Mouse (Mus musculus): ENCODE results near the gene Gm11172. TPM values are rescaled to one million over a fixed set of nuclear protein-coding genes. Genes with fewer than 3 reads are reported as not detected.
A peak's percentile ranks its signal among the peaks of the same experiment; 100 is the strongest.

Gene Gm11172
- polyA plus RNA-seq, 1 experiment from 2014 or later, result not detected

- no peaks in the 10 kb centered on the region for H3K9me3 ChIP-seq
- H3K9ac ChIP-seq, result no peak overlapping the region
- no peaks in the 10 kb centered on the region for H3K4me1 ChIP-seq (replicated peaks)
- no peak overlapping the region for H3K27ac ChIP-seq
- no peak for ATAC-seq (ENCODE audit: low FRiP score)
- no peak overlapping the region for H3K4me3 ChIP-seq
- H3K27me3 ChIP-seq, result no peaks in the 10 kb centered on the region
- H3K36me3 ChIP-seq, result no peaks in the 10 kb centered on the region
- no peak overlapping the region for H3K4me2 ChIP-seq
- 71% methylated on average over 3 of the region's 3 CpGs for WGBS
Measured at GRCm38 (mm10) chr16:10819966-10820365, 7.3 kb downstream of the Gm11172 start.

- H3K4me3 ChIP-seq, result no peak overlapping the region
- no peak overlapping the region for H3K27ac ChIP-seq
- H3K4me2 ChIP-seq, result no peak overlapping the region
- no peaks in the 10 kb centered on the region for H3K27me3 ChIP-seq
- no peaks in the 10 kb centered on the region for H3K4me1 ChIP-seq (replicated peaks)
- no peak for ATAC-seq (ENCODE audit: low FRiP score)
- H3K9me3 ChIP-seq, result no peaks in the 10 kb centered on the region
- no peak overlapping the region for H3K9ac ChIP-seq
- 69% methylated on average over 4 of the region's 4 CpGs for WGBS
- no peaks in the 10 kb centered on the region for H3K36me3 ChIP-seq
Measured at GRCm38 (mm10) chr16:10821387-10821786, 8.7 kb downstream of the Gm11172 start.

GRCm38 (mm10) chr16:10824536-10824935, 11.8 kb downstream of the Gm11172 start:
- Histone ChIP-seq H3K4me2 (no peak overlapping the region), H3K9me3 (no peaks in the 10 kb centered on the region), H3K9ac (no peak overlapping the region), H3K4me1 (replicated peaks) (no peaks in the 10 kb centered on the region), H3K4me3 (no peak overlapping the region), H3K27me3 (no peaks in the 10 kb centered on the region), H3K36me3 (no peaks in the 10 kb centered on the region), H3K27ac (no peak overlapping the region)
- ATAC-seq (ENCODE audit: low FRiP score), result no peak
- WGBS, result 86% methylated on average over 1 of the region's 1 CpGs

- no peak for ATAC-seq (ENCODE audit: low FRiP score)
- no peak overlapping the region for H3K4me3 ChIP-seq
- no peaks in the 10 kb centered on the region for H3K4me1 ChIP-seq (replicated peaks)
- no peak overlapping the region for H3K4me2 ChIP-seq
- no peak overlapping the region for H3K9ac ChIP-seq
- 93% methylated on average over 4 of the region's 4 CpGs for WGBS
- H3K27ac ChIP-seq, result no peak overlapping the region
- no peaks in the 10 kb centered on the region for H3K36me3 ChIP-seq
- no peaks in the 10 kb centered on the region for H3K9me3 ChIP-seq
- H3K27me3 ChIP-seq, result no peaks in the 10 kb centered on the region
Measured at GRCm38 (mm10) chr16:10825840-10826239, 13.1 kb downstream of the Gm11172 start.

GRCm38 (mm10) chr16:10827269-10827668, 14.6 kb downstream of the Gm11172 start:
- no peak overlapping the region for H3K4me2 ChIP-seq
- H3K4me3 ChIP-seq, result no peak overlapping the region
- no peak overlapping the region for H3K9ac ChIP-seq
- WGBS, result 93% methylated on average over 9 of the region's 9 CpGs
- no peaks in the 10 kb centered on the region for H3K27me3 ChIP-seq
- no peak overlapping the region for H3K27ac ChIP-seq
- H3K4me1 ChIP-seq (replicated peaks), result no peaks in the 10 kb centered on the region
- no peak for ATAC-seq (ENCODE audit: low FRiP score)
- no peaks in the 10 kb centered on the region for H3K36me3 ChIP-seq
- no peaks in the 10 kb centered on the region for H3K9me3 ChIP-seq

- Histone ChIP-seq H3K4me2 (no peak overlapping the region), H3K36me3 (no peaks in the 10 kb centered on the region), H3K4me1 (replicated peaks) (no peaks in the 10 kb centered on the region), H3K4me3 (no peak overlapping the region), H3K9ac (no peak overlapping the region), H3K9me3 (no peaks in the 10 kb centered on the region), H3K27me3 (no peaks in the 10 kb centered on the region), H3K27ac (no peak overlapping the region)
- ATAC-seq (ENCODE audit: low FRiP score), result no peak
- WGBS, result 88% methylated on average over 7 of the region's 7 CpGs
Measured at GRCm38 (mm10) chr16:10827766-10828460, 15.2 kb downstream of the Gm11172 start.

- Histone ChIP-seq H3K4me3 (no peak overlapping the region), H3K27me3 (no peaks in the 10 kb centered on the region; the same call in 1 of the 2 replicates), H3K27ac (no peak overlapping the region), H3K36me3 (no peaks in the 10 kb centered on the region), H3K4me2 (no peak overlapping the region), H3K9ac (no peak overlapping the region), H3K4me1 (replicated peaks) (no peaks in the 10 kb centered on the region), H3K9me3 (no peaks in the 10 kb centered on the region)
- 85% methylated on average over 4 of the region's 4 CpGs for WGBS
- no peak for ATAC-seq (ENCODE audit: low FRiP score)
Measured at GRCm38 (mm10) chr16:10828461-10828805, 15.7 kb downstream of the Gm11172 start.

GRCm38 (mm10) chr16:10834542-10834910, 21.8 kb downstream of the Gm11172 start:
- ATAC-seq (ENCODE audit: low FRiP score), result peak; percentile 2; the same call in 1 of the 2 replicates
- Histone ChIP-seq H3K4me2 (peak overlapping the region; percentile 93), H3K4me1 (replicated peaks) (peaks cover 20% of the 10 kb centered on the region), H3K27ac (no peak overlapping the region), H3K9ac (no peak overlapping the region), H3K4me3 (peak overlapping the region; percentile 83), H3K27me3 (peaks cover 16% of the 10 kb centered on the region), H3K9me3 (no peaks in the 10 kb centered on the region), H3K36me3 (no peaks in the 10 kb centered on the region)
- 8% methylated on average over 12 of the region's 12 CpGs for WGBS

- no peaks in the 10 kb centered on the region for H3K36me3 ChIP-seq
- peaks cover 16% of the 10 kb centered on the region for H3K27me3 ChIP-seq
- peak within 1 kb of the TSS; percentile 93 for H3K4me2 ChIP-seq
- no peak within 1 kb of the TSS for H3K27ac ChIP-seq
- ATAC-seq (ENCODE audit: low FRiP score), result peak; percentile 90
- H3K4me3 ChIP-seq, result peak within 1 kb of the TSS; percentile 83
- H3K9me3 ChIP-seq, result no peaks in the 10 kb centered on the region
- H3K9ac ChIP-seq, result peak within 1 kb of the TSS; percentile 75
- H3K4me1 ChIP-seq (replicated peaks), result peaks cover 20% of the 10 kb centered on the region
- under 1% methylated on average over 64 of the region's 69 CpGs for WGBS
Measured at GRCm38 (mm10) chr16:10834911-10835587, 22.3 kb downstream of the Gm11172 start, which contains the start of gene Rmi2. Gene Rmi2 (plus strand): TSS chr16:10835059.

- no peak overlapping the region for H3K27ac ChIP-seq
- H3K4me2 ChIP-seq, result no peak overlapping the region
- H3K4me1 ChIP-seq (replicated peaks), result peaks cover 20% of the 10 kb centered on the region
- no peak for ATAC-seq (ENCODE audit: low FRiP score)
- H3K9ac ChIP-seq, result no peak overlapping the region
- H3K9me3 ChIP-seq, result no peaks in the 10 kb centered on the region
- H3K27me3 ChIP-seq, result peaks cover 16% of the 10 kb centered on the region
- no peak overlapping the region for H3K4me3 ChIP-seq
- no peaks in the 10 kb centered on the region for H3K36me3 ChIP-seq
- 95% methylated on average over 3 of the region's 3 CpGs for WGBS
Measured at GRCm38 (mm10) chr16:10836388-10836787, 23.7 kb downstream of the Gm11172 start.

- no peak for ATAC-seq (ENCODE audit: low FRiP score)
- no peak overlapping the region for H3K9ac ChIP-seq
- H3K9me3 ChIP-seq, result no peaks in the 10 kb centered on the region
- 88% methylated on average over 3 of the region's 3 CpGs for WGBS
- H3K27ac ChIP-seq, result no peak overlapping the region
- H3K36me3 ChIP-seq, result no peaks in the 10 kb centered on the region
- no peak overlapping the region for H3K4me2 ChIP-seq
- H3K27me3 ChIP-seq, result peaks cover 16% of the 10 kb centered on the region
- H3K4me3 ChIP-seq, result no peak overlapping the region
- H3K4me1 ChIP-seq (replicated peaks), result peaks cover 20% of the 10 kb centered on the region
Measured at GRCm38 (mm10) chr16:10837250-10837649, 24.5 kb downstream of the Gm11172 start.

- H3K4me3 ChIP-seq, result no peak overlapping the region
- H3K4me1 ChIP-seq (replicated peaks), result peaks cover 20% of the 10 kb centered on the region
- WGBS, result 77% methylated on average over 1 of the region's 1 CpGs
- H3K27me3 ChIP-seq, result peaks cover 16% of the 10 kb centered on the region
- ATAC-seq (ENCODE audit: low FRiP score), result no peak
- no peak overlapping the region for H3K4me2 ChIP-seq
- no peaks in the 10 kb centered on the region for H3K36me3 ChIP-seq
- H3K9ac ChIP-seq, result no peak overlapping the region
- no peak overlapping the region for H3K27ac ChIP-seq
- H3K9me3 ChIP-seq, result no peaks in the 10 kb centered on the region
Measured at GRCm38 (mm10) chr16:10837903-10838302, 25.2 kb downstream of the Gm11172 start.
